Mouse (Mus musculus): ENCODE measurements around the gene Nacad. TPM values are rescaled to one million over a fixed set of nuclear protein-coding genes. Genes with fewer than 3 reads are reported as not detected.
"Not testable (repeated sequence)": the region's sequence is repeated elsewhere in the genome, so short reads cannot be mapped to it uniquely, and the experiment has no call there.

Gene Nacad
- 2.9 and 3.4 TPM in 2 replicates for polyA plus RNA-seq (2015; fragmentation: Nextera tagmentation; extraction: Ambion mirVana)

- peaks cover 29% of the 10 kb centered on the region for H3K4me1 ChIP-seq
- H3K4me2 ChIP-seq = peak within 1 kb of the TSS; percentile 68
- 0 out of 2 replicates have a peak, but pooled peaks have one; percentile 54 for ATAC-seq (ENCODE audit: insufficient number of reproducible peaks, insufficient read depth, low FRiP score, low TSS enrichment, low read depth)
- WGBS = 5% methylated on average over 40 of the region's 41 CpGs
- H3K9me3 ChIP-seq = no peaks in the 10 kb centered on the region
- H3K27me3 ChIP-seq = peaks cover 41% of the 10 kb centered on the region
- H3K9ac ChIP-seq = peak within 1 kb of the TSS; percentile 38
- H3K27ac ChIP-seq = no peak within 1 kb of the TSS
- H3K4me3 ChIP-seq = peak within 1 kb of the TSS; percentile 43
- H3K36me3 ChIP-seq = peaks cover 3% of the 10 kb centered on the region
These were observed at the start of gene Nacad for GRCm38 (mm10) chr11:6605491-6606399. Gene Nacad, minus strand, starts transcription at chr11:6606053.

- Histone ChIP-seq H3K9ac (no peak overlapping the region), H3K9me3 (no peaks in the 10 kb centered on the region), H3K4me2 (no peak overlapping the region), H3K27me3 (peaks cover 20% of the 10 kb centered on the region), H3K27ac (no peak overlapping the region), H3K4me3 (no peak overlapping the region), H3K36me3 (no peaks in the 10 kb centered on the region), H3K4me1 (peaks cover 3% of the 10 kb centered on the region; the same call in 1 of the 2 replicates)
- no peak for ATAC-seq (ENCODE audit: insufficient number of reproducible peaks, insufficient read depth, low FRiP score, low TSS enrichment, low read depth)
- 0% methylated on average over 2 of the region's 2 CpGs for WGBS
These were observed 49.0 kb upstream of the Nacad start for GRCm38 (mm10) chr11:6654903-6655302.

- not testable (repeated sequence) for H3K9ac ChIP-seq; H3K36me3 ChIP-seq; H3K4me1 ChIP-seq; H3K4me2 ChIP-seq; H3K27ac ChIP-seq; H3K9me3 ChIP-seq; H3K4me3 ChIP-seq; ATAC-seq (ENCODE audit: insufficient number of reproducible peaks, insufficient read depth, low FRiP score, low TSS enrichment, low read depth)
- 79% methylated on average over 3 of the region's 3 CpGs for WGBS
- peaks cover 20% of the 10 kb centered on the region for H3K27me3 ChIP-seq
These were observed 47.1 kb upstream of the Nacad start for GRCm38 (mm10) chr11:6652978-6653377.

DNA sequence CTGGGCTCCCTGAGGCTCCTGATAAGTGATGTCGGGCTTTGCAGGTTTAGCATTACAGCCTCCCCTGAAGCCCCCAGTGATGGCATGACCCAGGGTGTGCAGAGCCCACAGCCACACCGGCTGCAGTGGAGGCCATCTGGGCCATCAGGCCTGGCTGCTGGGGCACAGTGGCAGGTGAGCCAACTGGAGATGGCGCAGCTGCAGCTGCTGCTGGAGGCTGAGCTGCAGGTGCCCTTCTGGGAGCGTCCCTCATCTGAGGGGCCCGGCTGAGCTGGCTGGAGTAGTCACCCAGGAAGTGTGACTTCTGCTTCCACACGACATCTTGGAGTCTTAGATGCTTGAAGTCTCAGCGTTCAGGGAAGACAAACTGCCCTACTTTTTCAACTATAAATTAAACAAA is 44.7 kb upstream of the Nacad start:
- H3K27me3 ChIP-seq = 0 out of 2 replicates have a peak, but pooled peaks cover 3% of the 10 kb centered on the region
- 64% methylated on average over 7 of the region's 7 CpGs for WGBS
- H3K4me3 ChIP-seq = no peak overlapping the region
- H3K36me3 ChIP-seq = no peaks in the 10 kb centered on the region
- H3K9ac ChIP-seq = no peak overlapping the region
- no peaks in the 10 kb centered on the region for H3K4me1 ChIP-seq
- no peaks in the 10 kb centered on the region for H3K9me3 ChIP-seq
- ATAC-seq (ENCODE audit: insufficient number of reproducible peaks, insufficient read depth, low FRiP score, low TSS enrichment, low read depth) = no peak
- no peak overlapping the region for H3K27ac ChIP-seq
- no peak overlapping the region for H3K4me2 ChIP-seq

GRCm38 (mm10) chr11:6647831-6648724 is 42.2 kb upstream of the Nacad start:
- Histone ChIP-seq H3K36me3 (no peaks in the 10 kb centered on the region), H3K27me3 (0 out of 2 replicates have a peak, but pooled peaks cover 3% of the 10 kb centered on the region), H3K9ac (no peak overlapping the region), H3K4me3 (no peak overlapping the region), H3K4me1 (no peaks in the 10 kb centered on the region), H3K27ac (no peak overlapping the region), H3K4me2 (no peak overlapping the region), H3K9me3 (no peaks in the 10 kb centered on the region)
- ATAC-seq (ENCODE audit: insufficient number of reproducible peaks, insufficient read depth, low FRiP score, low TSS enrichment, low read depth) = no peak
- 61% methylated on average over 9 of the region's 9 CpGs for WGBS

- H3K4me1 ChIP-seq = no peaks in the 10 kb centered on the region
- H3K27me3 ChIP-seq = no peaks in the 10 kb centered on the region
- no peaks in the 10 kb centered on the region for H3K9me3 ChIP-seq
- no peak for ATAC-seq (ENCODE audit: insufficient number of reproducible peaks, insufficient read depth, low FRiP score, low TSS enrichment, low read depth)
- no peaks in the 10 kb centered on the region for H3K36me3 ChIP-seq
- H3K4me3 ChIP-seq = no peak overlapping the region
- no peak overlapping the region for H3K9ac ChIP-seq
- WGBS = 79% methylated on average over 6 of the region's 6 CpGs
- H3K27ac ChIP-seq = no peak overlapping the region
- no peak overlapping the region for H3K4me2 ChIP-seq
These were observed 38.7 kb upstream of the Nacad start for GRCm38 (mm10) chr11:6644566-6644965.

DNA sequence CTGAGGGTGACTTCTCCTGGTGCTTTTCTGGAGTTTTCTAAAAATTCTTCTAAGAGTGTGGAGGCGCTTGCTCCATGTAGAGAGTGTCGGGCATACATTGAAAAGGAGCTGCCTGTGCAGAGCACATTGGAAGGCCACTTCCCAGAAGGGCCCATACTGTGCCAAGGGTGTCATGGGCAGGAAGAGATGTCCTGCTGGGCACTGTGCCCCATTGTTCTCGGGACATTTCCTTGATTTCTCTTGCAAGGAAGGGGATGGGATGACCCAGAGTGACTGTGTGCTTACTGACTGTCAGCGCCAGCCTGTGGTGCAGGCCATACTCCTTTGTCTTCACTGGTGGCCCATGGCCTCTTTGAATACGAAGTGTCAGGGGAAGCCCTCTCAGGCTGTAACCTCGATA is 33.2 kb upstream of the Nacad start:
- Histone ChIP-seq H3K36me3 (no peaks in the 10 kb centered on the region), H3K4me1 (no peaks in the 10 kb centered on the region), H3K27ac (no peak overlapping the region), H3K4me2 (no peak overlapping the region), H3K9ac (no peak overlapping the region), H3K4me3 (no peak overlapping the region), H3K27me3 (no peaks in the 10 kb centered on the region), H3K9me3 (no peaks in the 10 kb centered on the region)
- ATAC-seq (ENCODE audit: insufficient number of reproducible peaks, insufficient read depth, low FRiP score, low TSS enrichment, low read depth) = no peak
- 79% methylated on average over 6 of the region's 6 CpGs for WGBS

- ATAC-seq (ENCODE audit: insufficient number of reproducible peaks, insufficient read depth, low FRiP score, low TSS enrichment, low read depth) = no peak
- H3K27ac ChIP-seq = no peak within 1 kb of the TSS
- no peaks in the 10 kb centered on the region for H3K9me3 ChIP-seq
- H3K4me3 ChIP-seq = no peak within 1 kb of the TSS
- 87% methylated on average over 4 of the region's 4 CpGs for WGBS
- H3K9ac ChIP-seq = no peak within 1 kb of the TSS
- H3K4me1 ChIP-seq = no peaks in the 10 kb centered on the region
- H3K36me3 ChIP-seq = no peaks in the 10 kb centered on the region
- no peaks in the 10 kb centered on the region for H3K27me3 ChIP-seq
- no peak within 1 kb of the TSS for H3K4me2 ChIP-seq
These were observed 32.7 kb upstream of the Nacad start, which contains the start of gene Wap for GRCm38 (mm10) chr11:6638537-6638936. Gene Wap, minus strand, starts transcription at chr11:6638637.

DNA sequence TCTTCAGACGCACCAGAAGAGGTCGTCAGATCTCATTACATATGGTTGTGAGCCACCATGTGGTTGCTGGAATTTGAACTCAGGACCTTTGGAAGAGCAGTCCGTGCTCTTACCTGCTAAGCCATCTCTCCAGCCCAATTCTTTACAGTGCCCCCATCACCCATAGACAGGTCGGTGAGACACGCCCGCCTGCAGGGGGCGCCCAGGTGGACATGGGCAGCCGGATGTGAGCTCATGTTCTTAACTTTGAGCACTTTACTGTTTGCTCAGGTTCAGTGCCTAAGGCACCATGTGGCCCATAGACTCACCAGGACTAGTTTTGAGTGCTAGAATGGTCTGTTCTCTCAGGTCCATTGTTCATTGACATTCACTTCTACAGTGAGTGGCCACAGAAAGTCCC is 30.3 kb upstream of the Nacad start:
- Histone ChIP-seq H3K4me3 (no peak overlapping the region), H3K9me3 (no peaks in the 10 kb centered on the region; the same call in 1 of the 2 replicates), H3K27me3 (no peaks in the 10 kb centered on the region), H3K36me3 (no peaks in the 10 kb centered on the region), H3K9ac (no peak overlapping the region), H3K4me2 (no peak overlapping the region), H3K27ac (no peak overlapping the region), H3K4me1 (no peaks in the 10 kb centered on the region)
- ATAC-seq (ENCODE audit: insufficient number of reproducible peaks, insufficient read depth, low FRiP score, low TSS enrichment, low read depth) = no peak
- 72% methylated on average over 8 of the region's 8 CpGs for WGBS

- Histone ChIP-seq H3K27ac (no peak overlapping the region), H3K4me1 (peaks cover 11% of the 10 kb centered on the region), H3K27me3 (no peaks in the 10 kb centered on the region), H3K9ac (no peak overlapping the region), H3K36me3 (no peaks in the 10 kb centered on the region), H3K4me2 (no peak overlapping the region), H3K9me3 (no peaks in the 10 kb centered on the region; the same call in 1 of the 2 replicates), H3K4me3 (no peak overlapping the region)
- ATAC-seq (ENCODE audit: insufficient number of reproducible peaks, insufficient read depth, low FRiP score, low TSS enrichment, low read depth) = no peak
These were observed 23.8 kb upstream of the Nacad start for GRCm38 (mm10) chr11:6629655-6630054.

DNA sequence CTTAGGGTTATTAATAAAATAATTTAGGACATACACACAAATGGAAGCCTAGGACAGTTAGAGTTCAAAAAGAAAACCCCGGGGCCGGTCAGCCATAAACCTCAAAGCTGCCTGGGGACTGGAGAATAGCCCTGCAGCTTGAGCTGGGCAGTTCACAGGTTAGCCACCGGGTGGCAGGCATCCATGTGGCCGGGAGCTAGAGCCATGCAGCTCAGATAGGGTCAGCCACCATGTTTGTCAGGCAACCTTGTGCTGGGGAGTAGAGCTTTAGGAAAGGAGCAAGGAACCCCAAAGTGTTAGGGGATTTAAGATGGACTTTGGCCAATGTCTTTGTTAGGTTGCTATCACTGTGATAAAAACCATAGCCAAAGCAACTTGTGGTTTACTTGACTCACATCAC is 22.7 kb upstream of the Nacad start:
- Histone ChIP-seq H3K36me3 (peaks cover 10% of the 10 kb centered on the region; the same call in 1 of the 2 replicates), H3K9me3 (no peaks in the 10 kb centered on the region; the same call in 1 of the 2 replicates), H3K4me2 (no peak overlapping the region), H3K27ac (no peak overlapping the region), H3K27me3 (no peaks in the 10 kb centered on the region), H3K4me3 (no peak overlapping the region), H3K9ac (no peak overlapping the region), H3K4me1 (peaks cover 22% of the 10 kb centered on the region)
- 29% methylated on average over 4 of the region's 4 CpGs for WGBS
- ATAC-seq (ENCODE audit: insufficient number of reproducible peaks, insufficient read depth, low FRiP score, low TSS enrichment, low read depth) = no peak
